Mouse (Mus musculus): ENCODE results near the gene Slc6a9. TPM values are rescaled to one million over a fixed set of nuclear protein-coding genes. Genes with fewer than 3 reads are reported as not detected.

Gene Slc6a9
- polyA plus RNA-seq, 1 experiment from 2014 or later = 53.7 TPM

Other genes with a start within 250 kb of the Slc6a9 start
- gene Dmap1, start 152.2 kb upstream of the Slc6a9 start, polyA plus RNA-seq (2015; fragmentation: Nextera tagmentation; extraction: Ambion mirVana) = 15.8 and 17.1 TPM in 2 replicates
- not detected in 2 replicates for gene Gm12845, start 110.1 kb upstream of the Slc6a9 start, polyA plus RNA-seq (2015; fragmentation: Nextera tagmentation; extraction: Ambion mirVana)
- gene Klf17, start 68.9 kb upstream of the Slc6a9 start, polyA plus RNA-seq (2015; fragmentation: Nextera tagmentation; extraction: Ambion mirVana) = 0.05 TPM in 1 of 2 replicates, not detected in the other
- 0.88 and 1.1 TPM in 2 replicates for gene Ccdc24, start 38.1 kb downstream of the Slc6a9 start, polyA plus RNA-seq (2015; fragmentation: Nextera tagmentation; extraction: Ambion mirVana)
- 0.76 and 1.3 TPM in 2 replicates for gene B4galt2, start 49.0 kb downstream of the Slc6a9 start, polyA plus RNA-seq (2015; fragmentation: Nextera tagmentation; extraction: Ambion mirVana)
- gene Atp6v0b, start 52.8 kb downstream of the Slc6a9 start, polyA plus RNA-seq (2015; fragmentation: Nextera tagmentation; extraction: Ambion mirVana) = 160 and 165 TPM in 2 replicates
- gene Dph2, start 57.5 kb downstream of the Slc6a9 start, polyA plus RNA-seq (2015; fragmentation: Nextera tagmentation; extraction: Ambion mirVana) = 5.1 and 5.8 TPM in 2 replicates
- 17.4 and 17.5 TPM in 2 replicates for gene Ipo13, start 80.5 kb downstream of the Slc6a9 start, polyA plus RNA-seq (2015; fragmentation: Nextera tagmentation; extraction: Ambion mirVana)
- gene Artn, start 95.3 kb downstream of the Slc6a9 start, polyA plus RNA-seq (2015; fragmentation: Nextera tagmentation; extraction: Ambion mirVana) = 2.2 and 2.3 TPM in 2 replicates